In the genomic region with DNA sequence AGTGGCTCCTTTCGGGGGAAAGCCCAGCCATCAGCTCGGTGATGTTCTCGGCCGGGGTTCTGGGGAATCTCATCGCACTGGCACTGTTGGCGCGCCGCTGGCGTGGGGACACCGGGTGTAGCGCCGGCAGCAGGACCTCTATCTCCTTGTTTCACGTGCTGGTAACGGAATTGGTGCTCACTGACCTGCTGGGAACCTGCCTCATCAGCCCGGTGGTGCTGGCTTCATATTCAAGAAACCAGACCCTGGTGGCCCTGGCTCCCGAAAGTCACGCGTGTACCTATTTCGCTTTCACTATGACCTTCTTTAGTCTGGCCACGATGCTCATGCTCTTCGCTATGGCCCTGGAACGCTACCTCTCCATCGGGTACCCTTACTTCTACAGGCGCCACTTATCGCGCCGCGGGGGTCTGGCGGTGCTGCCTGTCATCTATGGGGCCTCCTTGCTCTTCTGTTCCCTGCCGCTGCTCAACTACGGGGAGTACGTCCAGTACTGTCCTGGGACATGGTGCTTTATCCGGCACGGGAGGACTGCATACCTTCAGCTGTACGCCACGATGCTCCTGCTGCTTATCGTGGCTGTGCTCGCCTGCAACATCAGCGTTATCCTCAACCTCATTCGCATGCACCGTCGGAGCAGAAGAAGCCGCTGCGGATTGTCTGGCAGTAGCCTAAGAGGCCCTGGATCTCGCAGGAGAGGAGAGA, we compare ENCODE assay signal across 8 mouse cellular contexts. TPM values are rescaled to one million over a fixed set of nuclear protein-coding genes. Genes with fewer than 3 reads are reported as not detected.
DNase-seq lines count a peak whose midpoint lies in the region; ATAC-seq and TF ChIP-seq lines count a peak whose summit lies in the region.

No protein-coding gene starts in this region.

- peaks cover 8% of the 10 kb centered on the region; the same call in 1 of the 2 replicates for H3K27me3 ChIP-seq in midbrain, postnatal 0 days (ENCODE audit: insufficient read depth, low read length)

- H3K9me3 ChIP-seq in midbrain, postnatal 0 days (ENCODE audit: low read length), result no peaks in the 10 kb centered on the region

- H3K4me3 ChIP-seq in midbrain, postnatal 0 days (ENCODE audit: low read depth, low read length), result peak overlapping the region; percentile 41

- H3K27ac ChIP-seq in midbrain, postnatal 0 days (ENCODE audit: low read depth, low read length), result no peak overlapping the region

- peak overlapping the region; percentile 83 for H3K4me2 ChIP-seq in midbrain, postnatal 0 days (ENCODE audit: low read depth, low read length, poor library complexity, severe bottlenecking)

- no peak for TF ChIP-seq CTCF in midbrain, postnatal 0 days (IDR thresholded peaks at IDR 0.05)

- peaks cover 10% of the 10 kb centered on the region for H3K4me1 ChIP-seq in midbrain, postnatal 0 days (ENCODE audit: insufficient read depth, low read length)

- no peaks in the 10 kb centered on the region for H3K36me3 ChIP-seq in midbrain, postnatal 0 days (ENCODE audit: insufficient read depth, low read length)

- peak; percentile 35 to 40 for DNase-seq in cerebellum, postnatal 10 days
- DNase-seq in cerebellum, postnatal 36 days, result no peak
- peak; percentile 10 for DNase-seq in right cerebral cortex, postnatal 25 days
- DNase-seq in right cerebral cortex, postnatal 14 days, result no peak
- DNase-seq in forelimb bud, embryonic 11.5 days (ENCODE audit: low read depth, low spot score), result peak; percentile 13
- DNase-seq in kidney, postnatal 4 days, result peak; percentile 10 to 29
- peak; percentile 20 for DNase-seq in midbrain, postnatal 0 days (ENCODE audit: low spot score)
- no peak for DNase-seq in layer of hippocampus, adult 11-12 months (ENCODE audit: low spot score)

- H3K9ac ChIP-seq in midbrain, postnatal 0 days (replicated peaks; ENCODE audit: low read length, poor library complexity, severe bottlenecking), result peak overlapping the region; percentile 51

- ATAC-seq in midbrain, postnatal 0 days (ENCODE audit: low FRiP score), result peak; percentile 53

- WGBS in midbrain, postnatal 0 days, result 1% methylated on average over 45 of the region's 45 CpGs

RNA-seq across cellular contexts. Expression of a gene that starts 1.2 kb away (rescaled TPM):
- total RNA-seq in midbrain, postnatal 0 days (2014; rRNA removed), result 0.49 and 0.99 TPM in 2 replicates
- polyA plus RNA-seq in midbrain, postnatal 0 days (2015; fragmentation: Nextera tagmentation; extraction: Ambion mirVana), result 1.0 and 1.1 TPM in 2 replicates

Comparison
In these comparisons a context has a peak if more than half of its experiments do, and no peak if none do; other contexts are left out.
1. DNase-seq: peak in cerebellum, postnatal 10 days (2 of 2), right cerebral cortex, postnatal 25 days (single experiment), forelimb bud, embryonic 11.5 days (single experiment), kidney, postnatal 4 days (2 of 2) and midbrain, postnatal 0 days (single experiment); none in cerebellum, postnatal 36 days (0 of 2), right cerebral cortex, postnatal 14 days (single experiment) and layer of hippocampus, adult 11-12 months (single experiment).